8 mouse cellular contexts compared by ENCODE assay signal in the genomic region with DNA sequence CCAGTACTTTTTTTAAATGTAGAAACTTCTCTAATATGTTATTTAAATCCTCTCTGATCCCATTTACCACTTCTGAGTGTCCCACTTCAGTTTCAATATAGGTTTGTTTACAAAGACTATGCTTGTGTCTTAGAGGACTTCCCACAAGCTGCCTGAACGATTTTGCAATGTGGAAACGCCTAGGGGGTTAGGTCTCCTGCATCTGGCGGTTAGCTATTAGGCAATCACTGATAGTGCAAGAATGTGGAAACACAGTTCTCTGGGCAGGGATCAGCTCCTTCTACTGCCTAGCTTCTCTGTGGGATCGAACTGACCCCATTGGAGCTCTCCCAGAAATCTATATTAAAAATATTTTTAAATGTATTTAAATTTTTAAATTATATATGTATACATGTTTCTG. TPM values are rescaled to one million over a fixed set of nuclear protein-coding genes. Genes with fewer than 3 reads are reported as not detected.
DNase-seq lines count a peak whose midpoint lies in the region; ATAC-seq lines count a peak whose summit lies in the region.

A gene (minus strand): TSS at position 83 of the 400 bp plus-strand sequence.

- H3K9me3 ChIP-seq in forebrain, embryonic 16.5 days (ENCODE audit: control insufficient read depth, low read length): no peaks in the 10 kb centered on the region

- no peaks in the 10 kb centered on the region for H3K36me3 ChIP-seq in forebrain, embryonic 16.5 days (ENCODE audit: control insufficient read depth, insufficient read depth)

- H3K27ac ChIP-seq in forebrain, embryonic 16.5 days (ENCODE audit: low read length): no peak within 1 kb of the TSS

- no peaks in the 10 kb centered on the region for H3K4me1 ChIP-seq in forebrain, embryonic 16.5 days (replicated peaks; ENCODE audit: control insufficient read depth, insufficient read depth, low read length)

- no peak for ATAC-seq in forebrain, embryonic 16.5 days
- no peak for ATAC-seq in erythroblast, adult 5-6 weeks (replicated peaks; ENCODE audit: low FRiP score, poor library complexity, severe bottlenecking)

- no peak within 1 kb of the TSS for H3K4me2 ChIP-seq in forebrain, embryonic 16.5 days (ENCODE audit: low read length)

- WGBS in forebrain, embryonic 16.5 days: 48% methylated on average over 4 of the region's 4 CpGs

- peak; percentile 12 for DNase-seq in embryo, embryonic 10 days (ENCODE audit: low spot score)
- DNase-seq in embryo, embryonic 10.5 days (ENCODE audit: low spot score): no peak
- peak; percentile 72 for DNase-seq in adipocyte (ENCODE audit: low spot score)
- peak; percentile 13 for DNase-seq in layer of hippocampus, adult 9-11 months
- DNase-seq in lung, postnatal 4 days: peak; percentile 20 to 22
- no peak for DNase-seq in spleen, postnatal 4 days (ENCODE audit: low spot score in 2 of 2)

- H3K27me3 ChIP-seq in forebrain, embryonic 16.5 days (replicated peaks; ENCODE audit: control insufficient read depth, insufficient read depth, low read length): no peaks in the 10 kb centered on the region

- H3K4me3 ChIP-seq in forebrain, embryonic 16.5 days (replicated peaks; ENCODE audit: low read length): no peak within 1 kb of the TSS

- H3K9ac ChIP-seq in forebrain, embryonic 16.5 days (replicated peaks; ENCODE audit: low read depth, low read length): no peak within 1 kb of the TSS

RNA-seq across cellular contexts. Expression of the gene that starts here (rescaled TPM):
- polyA plus RNA-seq in forebrain, embryonic 16.5 days (2015; fragmentation: Nextera tagmentation; extraction: Ambion mirVana): 47.7 and 55.4 TPM in 2 replicates
- total RNA-seq in erythroblast, adult 5-6 weeks (2015; ENCODE audit: low replicate concordance): 5.4 and 25.0 TPM in 2 replicates
- 4.1 and 4.3 TPM in 2 replicates for total RNA-seq in erythroblast, adult 5-6 weeks (2017; ENCODE audit: low replicate concordance)

Comparison
In these comparisons a context has a peak if more than half of its experiments do, and no peak if none do; other contexts are left out.
1. DNase-seq: peak in embryo, embryonic 10 days (single experiment), adipocyte (single experiment), layer of hippocampus, adult 9-11 months (single experiment) and lung, postnatal 4 days (2 of 2); none in embryo, embryonic 10.5 days (single experiment) and spleen, postnatal 4 days (0 of 2).